12 mouse cellular contexts compared by ENCODE assay signal in the genomic region with DNA sequence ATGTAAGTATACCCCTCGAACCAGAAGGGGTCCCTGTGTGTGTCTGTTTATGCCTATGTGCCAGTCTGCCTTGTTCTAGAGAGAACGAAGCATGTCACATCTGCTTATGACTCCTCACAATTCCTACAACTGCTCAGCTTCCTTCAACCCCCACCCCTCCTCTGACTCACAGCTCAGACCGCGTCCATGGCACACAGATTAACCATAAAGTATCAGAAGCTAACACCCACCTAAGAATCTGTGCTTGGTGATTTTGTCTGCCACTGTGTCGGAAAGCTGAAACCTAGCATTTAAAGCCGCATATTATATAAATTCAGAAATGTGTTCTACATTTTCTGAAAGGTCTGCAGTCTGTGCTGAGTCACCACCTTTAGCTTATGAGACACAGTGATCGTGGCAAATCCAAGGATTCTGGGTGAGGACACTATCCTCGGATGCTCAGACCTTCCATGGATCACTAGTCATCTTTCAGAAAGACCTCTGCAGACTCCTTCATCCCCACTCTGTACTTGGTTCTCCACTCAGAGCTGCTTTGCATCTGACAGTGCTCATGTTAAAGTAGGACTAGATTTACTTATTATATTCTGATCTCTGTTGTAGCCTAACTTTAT. TPM values are rescaled to one million over a fixed set of nuclear protein-coding genes. Genes with fewer than 3 reads are reported as not detected.
DNase-seq lines count a peak whose midpoint lies in the region; ATAC-seq lines count a peak whose summit lies in the region.
"Had no signal": no experiment of that assay in that cellular context is flagged by ENCODE, and none has a peak within 500 bp of the region (broad histone marks: within the 10 kb centered on the region; RNA-seq: fewer than 3 reads in every experiment).

No protein-coding gene starts in this region.

- peak; percentile 91 for ATAC-seq in frontal cortex, adult (ENCODE audit: low TSS enrichment)

- DNase-seq in frontal cortex, postnatal 10 days (ENCODE audit: low spot score in 2 of 2) = no peak
- peak; percentile 37 for DNase-seq in left cerebral cortex, adult 11 months (ENCODE audit: low spot score)
- no peak for DNase-seq in left cerebral cortex, postnatal 10 days (ENCODE audit: extremely low spot score in 1 of 2, low spot score in 2 of 2)
- DNase-seq in brain, adult 2 months (ENCODE audit: low read depth, low spot score) = peak; percentile 78
- DNase-seq in left cerebral cortex, postnatal 25 days (ENCODE audit: low spot score in 2 of 2) = peak; percentile 55 to 85
- DNase-seq in thymus, postnatal 10 days (ENCODE audit: low spot score in 2 of 2) = no peak
- DNase-seq in ovary, postnatal 14 days (ENCODE audit: low spot score) = no peak
- DNase-seq: cerebellum, adult 9-10 months; kidney, adult 9 months; liver, embryonic 13.5 days; thymus, postnatal 4 days had no signal

- intact Hi-C loops in left cerebral cortex, postnatal 10 days (cut with DNase I) = no loop called here
- intact Hi-C loops in left cerebral cortex, postnatal 25 days (cut with DNase I) = loop anchor here (1.0 kb wide), 1 partner anchor 16 kb away; no protein-coding TSS in a partner anchor

RNA-seq across cellular contexts. Expression of gene Kctd3, which starts 47.4 kb away (rescaled TPM):
- 100 to 1,000 TPM; 120 to 122 TPM for total RNA-seq in left cerebral cortex, postnatal 10 days (2021)
- total RNA-seq in left cerebral cortex, postnatal 25 days (2021) = 100 to 1,000 TPM in 1 of 2 experiments, 10 to 100 TPM in 1; 92.8 to 100 TPM

Comparison
In these comparisons a context has a peak if more than half of its experiments do, and no peak if none do; other contexts are left out.
1. DNase-seq: peak in left cerebral cortex, adult 11 months (single experiment), brain, adult 2 months (single experiment) and left cerebral cortex, postnatal 25 days (2 of 2); none in frontal cortex, postnatal 10 days (0 of 2), left cerebral cortex, postnatal 10 days (0 of 2), thymus, postnatal 10 days (0 of 2) and ovary, postnatal 14 days (single experiment).